Mouse (Mus musculus) skeletal muscle tissue, adult 2 months (tissue): Measurements from ENCODE around the gene Ikzf3.

Experiments
- DNase-seq: peaks from one replicate; pipeline ENCODE4 v3.0.0-alpha.2; 2012; ENCODE audit warnings: low read depth, low spot score

The Ikzf3 gene

DNA sequence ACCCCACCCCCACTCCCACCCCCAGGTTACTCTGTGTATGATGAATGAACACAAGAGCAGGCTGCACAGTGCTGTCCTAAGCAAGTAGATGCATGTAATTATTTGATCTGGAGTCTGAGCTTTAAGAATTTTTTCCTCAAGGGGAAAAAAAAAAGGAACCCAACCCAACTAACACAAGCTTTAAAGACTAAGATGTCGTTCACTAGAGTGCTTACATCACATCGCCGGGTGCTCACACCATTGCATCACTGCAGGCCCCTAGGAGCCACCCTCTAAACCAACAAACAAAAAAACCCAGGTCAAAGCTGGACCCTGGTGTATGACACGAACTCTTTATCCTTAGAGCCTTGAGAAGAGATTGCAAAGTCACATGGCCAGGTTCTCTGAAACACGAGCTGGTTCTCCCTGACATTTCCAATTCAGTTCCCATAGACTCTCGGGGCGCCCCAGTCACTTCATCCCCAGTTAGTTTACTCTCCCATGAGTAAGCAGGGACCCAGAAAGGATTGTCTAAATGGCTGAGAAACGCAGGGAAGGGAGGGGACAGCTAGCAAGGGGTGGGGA lies 71.8 kb downstream of the Ikzf3 start:
- DNase-seq = no peak

DNA sequence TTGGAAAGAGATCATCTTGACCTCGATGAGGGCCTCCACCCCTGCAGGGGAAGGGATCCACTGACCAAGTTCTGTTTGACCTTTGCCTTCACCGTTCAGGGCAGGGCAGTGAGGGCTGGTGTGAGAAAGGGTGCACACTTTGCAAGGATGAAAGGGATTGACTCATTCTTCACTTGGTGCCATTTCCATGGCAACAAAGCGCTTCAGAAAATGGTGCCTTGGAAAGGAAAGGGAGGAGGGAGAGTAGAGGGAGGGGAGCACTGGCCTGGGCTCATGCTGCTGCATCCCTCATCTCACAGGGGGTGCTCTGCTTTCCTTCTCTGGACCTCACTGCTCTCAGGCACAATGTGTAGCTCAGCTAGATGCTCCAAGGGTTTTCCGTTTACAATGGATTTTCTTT lies 73.1 kb downstream of the Ikzf3 start:
- no peak for DNase-seq

DNA sequence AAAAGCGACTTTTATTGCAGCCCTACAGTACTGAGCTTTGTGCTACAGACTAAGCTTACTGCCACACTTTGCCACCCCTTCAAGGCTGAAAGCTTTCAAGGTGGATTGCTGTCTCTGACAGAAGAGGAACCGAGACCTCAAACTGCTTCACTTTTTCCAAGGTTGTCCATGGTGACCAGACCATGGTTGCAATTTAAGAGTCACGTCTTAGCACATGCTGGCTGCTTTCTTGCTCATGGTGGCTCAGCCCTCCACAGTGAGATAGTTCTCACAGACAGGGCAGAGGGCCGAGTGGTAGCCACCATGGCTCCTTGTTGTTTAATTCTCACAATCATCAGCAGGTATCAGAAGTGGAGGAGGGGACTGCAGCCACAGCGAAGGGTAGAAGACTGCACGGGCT lies 75.0 kb downstream of the Ikzf3 start:
- DNase-seq = no peak

DNA sequence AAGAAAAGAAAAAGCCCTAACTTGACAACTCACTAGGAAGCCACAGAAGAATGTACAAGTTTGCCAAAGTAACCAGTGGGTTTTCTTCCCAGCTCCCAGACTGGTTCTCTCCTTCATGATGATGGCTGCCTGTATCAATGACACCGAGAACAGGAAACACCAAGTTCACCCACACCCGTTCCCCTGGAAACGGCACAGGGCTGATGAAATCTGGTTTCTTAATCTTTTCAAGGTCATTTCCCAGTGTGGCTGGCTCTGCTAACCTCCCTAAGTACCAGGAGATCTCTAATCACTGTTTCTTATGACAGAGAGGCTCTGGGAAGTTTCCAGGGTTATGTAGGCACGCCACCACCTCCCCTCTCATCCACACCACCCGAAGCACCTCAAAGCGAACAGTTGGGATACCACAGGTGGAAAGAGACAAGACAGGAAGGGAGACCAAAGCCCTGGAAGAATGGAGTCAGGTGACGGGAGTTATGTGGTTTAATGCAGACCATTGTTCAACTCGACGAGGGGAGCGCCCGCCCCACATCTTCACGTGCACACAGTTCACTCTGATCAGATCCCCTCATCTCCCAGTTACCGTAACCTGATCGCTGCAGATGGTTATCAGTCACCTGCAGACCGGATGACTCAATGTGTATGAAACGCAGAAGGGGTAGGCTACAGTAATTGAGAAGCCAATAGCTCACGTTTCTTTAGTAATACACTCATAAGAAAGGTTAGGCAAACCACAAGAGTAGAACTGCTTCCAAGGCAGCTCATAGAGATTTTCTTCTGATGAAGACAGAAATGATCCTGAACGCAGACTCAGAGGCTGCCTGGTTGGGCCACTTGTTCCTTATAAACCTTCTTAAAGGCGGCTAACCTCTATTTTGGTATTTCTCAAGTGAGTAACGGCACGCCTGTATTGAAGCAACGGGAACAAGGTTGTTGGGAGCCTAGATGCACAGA lies 75.8 kb downstream of the Ikzf3 start:
- DNase-seq = no peak

DNA sequence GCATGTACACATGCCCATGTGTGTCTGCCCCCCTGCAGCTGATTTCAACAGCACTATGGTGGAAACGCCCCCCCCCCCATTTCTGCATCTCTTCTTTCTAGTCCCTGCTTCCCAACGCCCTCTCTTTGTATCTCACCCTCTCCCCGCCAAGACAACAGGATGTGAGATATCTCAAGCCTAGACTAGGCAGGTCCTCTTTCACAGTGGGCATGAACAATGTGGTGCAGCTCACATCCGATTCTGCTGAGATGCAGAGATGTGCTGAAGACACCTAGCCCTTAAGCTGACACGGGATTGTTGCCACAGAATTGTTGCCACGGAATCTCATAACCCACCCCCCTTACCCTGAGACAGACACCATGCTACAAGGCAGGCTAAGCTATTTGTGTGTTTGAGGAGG lies 81.3 kb downstream of the Ikzf3 start:
- no peak for DNase-seq

DNA sequence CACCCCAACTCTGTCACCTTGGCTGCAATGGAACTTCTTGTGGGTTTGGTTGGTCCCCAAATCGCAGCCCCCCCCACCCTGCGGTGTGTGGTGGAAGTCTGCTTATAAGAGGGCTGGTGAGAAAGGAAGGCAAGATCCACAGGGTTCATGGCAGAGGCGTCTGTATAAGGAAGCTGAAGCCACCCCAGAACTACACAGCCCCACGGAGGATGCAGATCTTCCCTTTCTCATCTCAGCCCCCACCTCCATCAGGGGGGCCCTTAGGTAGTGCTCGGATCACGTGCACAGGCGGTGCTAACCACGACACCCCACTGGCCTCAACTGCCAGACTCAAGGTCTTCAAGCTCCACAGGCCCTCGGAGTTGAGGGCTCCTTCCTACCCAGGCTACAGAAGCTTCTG lies 81.9 kb downstream of the Ikzf3 start:
- no peak for DNase-seq

DNA sequence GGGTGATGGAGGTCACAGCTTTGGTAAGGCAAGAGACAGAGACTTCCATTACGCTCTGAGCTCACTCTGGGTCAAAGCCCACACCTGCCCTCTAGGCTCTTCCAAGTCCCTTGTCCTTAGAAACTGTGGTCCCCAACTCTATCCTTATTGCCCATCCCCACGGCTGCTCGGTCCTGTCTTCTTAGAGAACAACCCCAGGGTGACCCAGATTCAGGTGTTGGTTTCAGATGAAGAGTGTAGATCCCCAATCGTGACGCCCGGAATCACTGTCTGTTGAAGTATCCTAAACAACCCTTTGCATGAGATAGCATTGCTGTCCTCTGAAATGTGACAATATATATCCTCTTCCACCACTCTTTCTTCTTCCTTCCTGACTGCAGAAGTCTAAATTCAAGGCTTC lies 83.6 kb downstream of the Ikzf3 start:
- DNase-seq = no peak

DNA sequence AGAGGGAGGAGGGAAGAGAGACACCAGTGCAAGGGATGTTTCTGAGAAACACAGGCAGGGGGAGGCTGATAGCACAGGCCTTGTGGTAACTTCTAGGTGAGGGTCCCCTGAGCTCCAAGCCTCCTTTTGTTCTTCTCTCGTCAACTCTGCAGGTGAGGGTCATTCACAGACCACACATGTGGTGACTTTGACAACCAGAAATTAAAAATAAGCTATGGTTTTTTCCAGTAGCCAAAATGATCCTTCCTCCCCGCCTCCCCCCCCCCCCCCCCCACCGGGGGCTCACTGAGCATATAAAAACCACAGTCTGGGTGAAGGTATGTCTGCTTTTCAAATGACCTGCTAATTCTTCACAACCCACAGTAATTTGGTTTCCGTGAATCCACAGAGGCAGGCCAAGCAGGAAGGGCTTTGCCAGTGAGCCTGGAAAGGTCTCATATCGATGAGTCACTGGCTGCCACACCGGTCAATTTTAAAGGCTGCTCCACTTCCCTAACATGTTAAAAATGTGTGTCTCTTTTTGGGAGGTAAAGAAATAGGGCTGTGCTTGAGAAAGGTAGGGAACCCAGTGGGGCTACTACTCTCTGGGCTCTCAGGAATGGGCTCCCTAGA lies 84.6 kb downstream of the Ikzf3 start:
- no peak for DNase-seq

DNA sequence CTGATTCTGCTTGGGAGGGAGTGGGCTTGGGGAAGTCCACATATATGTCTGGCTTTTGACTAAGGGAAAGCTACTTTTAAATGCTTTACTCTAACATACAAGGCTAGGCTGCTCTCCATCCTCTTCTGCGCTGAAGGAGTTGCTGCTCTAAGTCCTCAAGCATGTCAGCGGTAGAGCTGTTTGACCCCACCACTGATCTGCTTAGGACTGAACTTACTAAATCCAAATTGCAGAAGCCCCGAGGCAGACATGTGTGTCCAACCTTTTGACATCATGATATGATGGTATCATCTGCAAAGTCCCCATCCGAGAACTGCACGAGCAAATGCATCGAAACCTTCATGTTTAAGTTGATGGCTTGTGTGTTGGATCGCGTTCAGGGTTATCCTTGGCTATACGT lies 86.0 kb downstream of the Ikzf3 start:
- DNase-seq = no peak

DNA sequence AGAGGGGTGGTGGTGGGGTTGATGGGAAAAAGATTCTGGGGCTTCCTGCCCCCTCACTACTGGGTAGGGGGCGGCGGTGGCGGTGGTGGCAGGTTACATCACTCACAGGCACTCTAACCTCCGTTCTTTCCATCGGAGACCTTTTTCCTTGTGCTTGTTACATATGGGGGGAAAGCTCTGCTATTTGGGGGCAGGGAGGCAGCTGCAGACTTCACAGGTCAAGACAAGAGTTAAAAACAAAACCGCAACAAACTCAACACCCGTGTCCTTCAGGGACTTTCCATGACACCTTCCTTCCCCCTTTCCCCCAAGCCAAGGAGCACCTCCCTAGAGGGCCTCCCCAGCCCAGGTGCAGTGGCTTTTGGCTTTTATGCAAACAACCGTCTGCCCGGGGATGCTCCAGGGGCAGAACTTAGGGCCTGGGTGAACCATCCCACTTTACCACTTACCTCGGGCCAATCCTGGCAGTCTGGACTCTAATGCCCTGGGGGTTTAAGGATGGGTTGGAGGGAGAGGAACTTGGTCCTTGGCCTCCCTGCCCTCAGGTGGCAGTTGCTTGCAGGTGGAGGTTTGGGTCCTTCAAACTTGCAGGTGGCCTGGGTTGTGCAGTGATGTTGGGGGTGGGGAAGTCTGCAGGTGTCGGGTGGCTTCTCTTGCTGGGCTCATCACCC lies 86.6 kb downstream of the Ikzf3 start:
- DNase-seq = peak; percentile 25

DNA sequence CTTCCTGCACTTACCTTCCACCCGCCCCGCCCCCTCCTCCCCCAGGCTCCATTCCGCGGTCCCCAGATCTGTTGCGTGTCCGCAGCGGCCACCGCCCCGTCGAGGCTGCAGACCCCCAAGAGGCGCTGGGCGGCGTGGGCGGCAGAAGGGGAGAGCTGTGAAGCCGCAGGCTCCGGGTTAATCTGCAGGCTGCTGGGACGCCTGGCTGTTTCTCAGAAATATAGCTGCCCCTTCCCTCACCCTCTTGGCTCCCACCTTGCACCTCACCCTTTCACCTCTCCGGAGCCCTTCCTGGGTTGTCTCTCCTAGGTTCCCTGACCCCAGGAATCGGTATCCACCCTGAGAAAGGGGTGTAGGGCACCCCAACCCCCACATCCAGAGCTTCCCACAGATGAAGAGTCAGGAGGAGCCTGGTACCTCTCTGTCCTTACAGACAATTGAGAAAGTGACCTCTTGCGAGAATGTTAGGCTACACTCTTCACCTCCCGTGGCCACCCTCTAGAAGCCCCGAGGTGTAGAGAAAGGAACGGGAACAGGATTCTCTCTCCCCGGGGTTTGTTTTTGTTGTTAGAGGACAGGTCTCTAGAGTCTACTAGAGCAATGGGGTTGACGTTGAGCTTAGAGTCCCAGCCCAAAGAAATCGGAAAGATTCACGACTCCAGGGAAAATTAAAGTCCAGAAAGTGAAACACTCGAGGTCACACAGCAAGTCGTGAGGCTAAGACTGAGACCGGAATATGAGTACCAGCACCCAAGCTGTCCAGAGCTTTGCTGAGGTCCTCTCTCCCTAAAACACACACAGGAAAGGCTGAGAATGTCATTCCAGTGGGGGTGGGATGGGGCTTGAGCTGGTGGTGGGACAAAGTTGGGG lies 87.5 kb downstream of the Ikzf3 start:
- DNase-seq = no peak

DNA sequence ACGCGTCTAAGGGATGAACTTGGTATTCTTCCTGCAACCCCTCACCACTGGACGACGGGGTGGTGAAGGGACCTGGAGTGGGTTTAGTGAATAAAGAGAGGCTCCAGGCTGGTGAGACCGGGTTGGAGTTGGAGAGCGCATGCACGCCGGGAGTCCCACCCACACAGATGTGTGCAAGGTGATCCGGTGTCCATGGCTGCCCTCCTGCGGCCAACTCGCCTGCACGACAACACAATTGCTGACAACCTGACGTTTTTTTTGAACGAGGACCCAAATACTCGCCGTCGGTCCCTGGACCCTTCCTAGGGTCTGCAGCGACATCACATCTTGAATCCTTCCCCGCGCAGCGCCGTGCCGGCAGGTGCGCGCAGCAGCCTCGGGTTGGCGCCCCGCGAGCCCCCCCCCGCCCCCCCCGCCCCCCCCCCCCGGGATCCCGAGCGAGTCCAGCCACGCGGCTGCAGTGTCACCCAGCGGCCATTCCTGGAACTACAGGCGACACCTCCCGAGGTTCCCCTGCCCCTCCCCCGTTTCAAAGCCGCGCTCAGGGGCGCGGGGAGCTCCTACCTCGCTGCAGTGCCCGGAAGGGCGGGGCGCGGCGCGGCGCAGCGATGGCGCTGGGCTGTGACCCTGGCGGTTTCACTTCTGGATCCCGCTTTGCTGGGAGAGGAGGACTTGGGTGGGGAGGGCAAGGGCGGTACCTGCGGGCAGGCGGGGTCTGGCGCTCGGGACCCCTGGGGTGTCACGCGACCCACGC lies 88.3 kb downstream of the Ikzf3 start:
- peak; percentile 50 for DNase-seq

DNA sequence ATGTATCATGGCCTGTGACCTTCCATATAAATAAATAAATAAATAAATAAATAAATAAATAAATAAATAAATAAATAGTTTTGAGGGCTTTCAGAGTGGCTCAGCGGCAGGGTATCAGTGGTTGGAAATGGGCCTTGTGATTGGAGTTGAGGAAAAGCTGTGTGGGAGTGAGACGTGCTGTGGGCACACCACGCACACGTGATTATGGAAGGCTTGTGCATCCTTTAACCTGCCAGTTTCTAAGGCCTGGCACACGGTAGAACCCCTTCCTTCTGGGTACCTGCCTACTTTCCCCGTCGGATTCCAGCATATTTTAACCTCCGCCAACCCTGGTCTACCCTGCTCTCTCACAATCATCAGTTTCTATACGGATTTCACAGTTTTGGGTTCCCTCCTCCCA lies 88.9 kb downstream of the Ikzf3 start:
- no peak for DNase-seq

DNA sequence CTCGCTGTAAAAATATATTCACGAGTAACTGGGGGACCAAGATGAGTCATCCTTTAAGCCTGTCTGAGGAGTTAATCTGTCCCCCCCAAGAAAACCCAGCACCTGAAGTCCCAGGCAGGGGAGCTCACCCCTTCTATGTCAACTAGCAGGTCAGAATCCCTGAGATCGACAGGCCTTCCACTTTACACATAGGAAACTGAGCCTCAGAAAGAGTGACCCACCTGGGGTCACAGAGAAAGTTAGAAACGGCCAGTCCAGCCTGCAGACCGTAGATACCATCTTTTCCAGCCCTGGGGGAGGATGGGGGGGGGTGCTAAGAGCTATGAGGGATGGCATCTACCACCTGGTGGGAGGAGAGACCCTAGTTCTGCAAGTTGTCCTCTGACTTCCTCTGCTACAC lies 89.3 kb downstream of the Ikzf3 start:
- no peak for DNase-seq

DNA sequence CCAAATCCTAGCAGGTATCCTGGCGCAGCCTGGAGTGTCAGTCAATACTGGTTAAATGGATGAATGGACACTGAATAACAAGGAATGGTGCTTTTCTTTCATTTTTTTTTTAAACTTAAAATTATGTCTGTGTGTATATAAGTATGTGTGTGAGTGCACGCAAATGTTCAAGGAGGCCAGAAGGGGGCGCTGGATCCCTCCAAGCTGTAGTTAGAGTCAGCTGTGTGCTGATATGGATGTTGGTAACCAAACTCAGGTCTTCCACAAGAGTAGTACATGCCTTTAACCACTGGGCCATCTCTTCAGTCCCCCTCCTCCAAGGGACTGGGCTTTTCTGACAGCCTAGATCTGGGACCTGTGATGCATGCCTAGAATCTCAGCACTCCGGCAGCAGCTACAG lies 90.3 kb downstream of the Ikzf3 start:
- no peak for DNase-seq

DNA sequence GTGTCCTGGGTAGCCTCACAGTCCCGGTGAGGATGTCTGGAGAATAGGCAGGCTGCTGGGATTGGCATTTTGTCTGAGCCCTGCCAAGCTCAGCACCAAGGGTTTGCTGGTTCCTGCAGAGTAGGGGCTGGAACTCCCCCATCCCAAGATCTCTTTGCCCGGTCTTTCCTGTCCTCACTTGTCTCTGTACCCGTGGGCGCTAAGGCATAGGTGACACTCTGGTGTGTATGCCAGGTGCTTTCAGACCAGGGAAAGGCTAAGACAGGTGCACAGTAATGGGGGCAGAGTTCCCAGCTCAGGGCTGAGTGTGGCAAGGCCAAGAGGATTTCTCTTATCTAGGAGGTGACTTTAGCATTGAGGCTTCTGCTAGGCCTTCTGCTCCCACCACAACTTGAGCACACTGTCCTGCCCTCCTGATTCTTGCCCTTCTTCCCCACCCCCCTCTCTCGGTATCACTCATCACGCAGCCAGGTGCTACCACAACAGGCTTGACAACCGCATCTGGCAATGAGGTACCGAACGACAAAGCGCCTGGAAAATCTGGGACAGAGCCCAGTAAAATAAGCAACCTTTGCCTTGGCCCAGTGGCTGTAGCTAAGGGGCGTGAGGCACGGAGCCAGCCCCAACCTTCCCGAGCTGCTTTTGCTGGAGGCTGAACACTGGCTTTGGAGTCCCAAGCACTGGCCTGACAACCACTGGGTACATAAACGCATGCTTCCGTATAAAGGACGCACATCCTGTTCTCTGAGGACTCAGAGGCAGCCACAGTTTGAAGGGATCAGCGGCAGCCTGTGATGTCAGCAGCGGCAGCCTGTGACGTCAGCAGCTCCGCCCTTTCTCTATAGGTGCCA lies 95.7 kb downstream of the Ikzf3 start:
- DNase-seq = no peak

DNA sequence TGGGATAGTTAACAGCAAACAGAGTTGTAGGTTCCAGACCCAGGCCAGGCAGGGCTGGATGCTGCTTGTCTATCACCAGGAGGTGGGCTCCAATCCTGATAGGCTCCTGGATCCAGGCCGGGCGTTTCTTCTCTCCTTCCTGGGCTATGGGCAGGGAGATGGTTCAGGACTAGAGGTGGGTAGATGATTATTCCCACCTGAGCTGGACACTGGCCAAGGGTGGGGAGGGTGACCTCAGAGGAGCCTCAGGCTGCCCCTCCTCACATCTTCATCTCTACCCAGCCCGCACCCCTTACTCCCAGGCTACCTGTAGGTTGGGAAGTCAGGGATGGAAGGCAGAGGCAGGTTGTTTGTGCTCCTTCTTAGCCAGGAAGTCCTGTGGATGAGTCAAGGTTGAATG lies 96.4 kb downstream of the Ikzf3 start:
- no peak for DNase-seq

DNA sequence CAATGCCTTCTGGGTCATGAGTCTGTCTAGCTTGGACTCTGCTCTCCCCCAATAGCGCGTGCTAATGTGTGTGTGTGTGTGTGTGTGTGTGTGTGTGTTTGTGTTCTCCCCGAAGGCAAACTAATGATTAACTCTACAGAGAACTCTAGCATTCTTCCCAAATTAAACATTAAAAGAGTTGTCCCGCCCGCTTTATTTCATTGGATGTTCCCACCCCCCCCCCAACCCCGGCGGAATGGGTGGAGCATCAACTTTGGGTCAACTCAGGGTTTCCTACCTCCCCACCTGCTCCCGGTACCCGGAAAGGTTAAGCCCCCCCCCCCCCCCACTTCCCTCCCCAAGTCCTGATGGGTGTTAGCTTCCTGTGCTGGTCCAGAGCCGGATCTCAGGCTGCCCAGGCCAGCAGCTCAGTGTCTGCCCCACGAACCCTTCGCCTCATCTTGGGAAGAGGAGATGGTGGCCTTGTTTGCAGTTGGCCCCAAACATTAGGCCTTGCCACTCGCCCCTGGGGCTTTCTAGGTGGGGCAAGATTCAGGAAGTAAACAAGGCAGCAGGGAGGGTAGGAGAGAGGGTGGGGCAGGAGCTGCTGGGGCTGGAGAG lies 97.5 kb downstream of the Ikzf3 start:
- DNase-seq = no peak

DNA sequence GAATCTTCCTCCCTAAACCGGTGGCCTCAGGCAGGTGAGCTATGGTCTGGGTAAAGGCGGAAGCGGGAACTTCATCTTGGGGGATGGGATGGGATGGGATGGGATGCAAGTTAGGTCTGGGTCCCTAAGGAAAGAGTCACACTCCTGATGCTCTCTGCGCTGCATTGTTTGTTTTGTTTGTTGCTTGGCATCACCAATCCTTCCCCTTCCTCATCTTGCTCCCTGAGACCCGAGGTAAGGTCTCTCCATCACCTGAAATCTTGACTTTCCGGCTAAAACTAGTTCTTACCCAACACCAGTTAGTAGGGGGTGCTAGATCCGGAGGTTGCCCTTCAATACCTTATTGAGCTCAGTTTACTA lies 98.4 kb downstream of the Ikzf3 start:
- DNase-seq = no peak
